Mouse (Mus musculus) lung, adult 2 months (tissue): ENCODE results near the gene Olfr826.
"Not testable (repeated sequence)": the region's sequence is repeated elsewhere in the genome, so short reads cannot be mapped to it uniquely, and the experiment has no call there.

ENCODE experiments used
- CTCF ChIP-seq: fragments of 200-500 bp; IDR thresholded peaks from 2 replicates; pipeline ENCODE4 v1.5.1; 2011; ENCODE audit warnings: mild to moderate bottlenecking, low read length, control low read depth; ENCODE audit not compliant: insufficient read depth
- POLR2A ChIP-seq: fragments of 200-500 bp; IDR thresholded peaks from 2 replicates; pipeline ENCODE4 v1.6.1; 2011; ENCODE audit warnings: low read depth, mild to moderate bottlenecking, control low read depth, low read length, borderline replicate concordance; ENCODE audit errors: extremely low read depth

GRCm38 (mm10) chr10:130129900-130130299 lies 54.1 kb downstream of the Olfr826 start, which contains the start of gene Olfr824:
- not testable (repeated sequence) for TF ChIP-seq POLR2A, CTCF
